Mouse (Mus musculus): Measurements from ENCODE around the gene Nbeal1. TPM values are rescaled to one million over a fixed set of nuclear protein-coding genes. Genes with fewer than 3 reads are reported as not detected.
A peak's percentile ranks its signal among the peaks of the same experiment; 100 is the strongest.
"Not testable (repeated sequence)": the region's sequence is repeated elsewhere in the genome, so short reads cannot be mapped to it uniquely, and the experiment has no call there.

Nbeal1 gene
- total RNA-seq (2021) (10 to 100 TPM; 51.9 to 73.4 TPM), polyA plus RNA-seq (2012; rRNA removed) (0.77 and 1.1 TPM in 2 replicates)
- long read RNA-seq, partial matches to known transcripts, result 5 of 6 reads
- long read RNA-seq, other reads (novel, unspliced or antisense), result 1 of 6 reads

DNA sequence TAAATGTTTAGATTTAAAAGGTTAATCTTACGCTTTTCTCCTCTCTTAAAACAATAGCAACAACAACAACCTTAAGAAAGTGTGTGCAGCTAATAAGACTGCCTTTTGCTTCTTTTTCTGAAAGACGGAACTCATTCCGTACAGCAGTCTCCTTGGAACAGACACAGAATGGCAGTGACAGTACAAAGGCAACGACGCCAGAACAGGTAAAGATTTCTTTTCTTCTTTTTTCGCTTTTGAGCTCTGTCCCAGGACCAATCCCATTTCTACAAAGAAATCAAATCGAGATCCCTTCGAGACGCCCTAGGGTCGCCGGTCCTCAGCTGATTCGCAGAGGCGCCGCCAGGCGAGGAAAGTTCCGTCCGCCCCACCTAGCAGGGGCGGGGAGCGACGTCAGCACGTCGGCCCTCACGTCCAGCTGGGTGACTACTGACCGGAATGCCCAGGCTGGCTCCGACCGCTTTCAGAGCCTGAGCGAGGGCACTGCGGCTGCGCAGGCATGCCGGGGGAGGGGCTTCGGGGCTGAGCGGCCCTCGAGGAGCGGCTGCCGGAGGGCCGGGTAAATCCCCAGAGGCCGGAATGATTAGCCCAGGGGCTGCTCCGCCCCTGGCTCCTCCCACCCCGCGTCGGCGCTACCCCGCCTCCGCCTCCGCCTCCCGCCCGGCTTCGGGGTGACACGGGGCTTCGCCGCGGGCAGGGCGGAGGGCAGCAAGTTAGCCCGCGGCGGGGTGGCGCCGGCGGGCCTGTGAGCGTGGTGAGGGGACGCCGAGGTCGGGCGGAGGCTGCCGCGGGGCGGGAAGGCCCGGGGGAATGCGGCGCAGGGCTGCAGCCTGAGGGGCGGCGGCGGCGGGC, at the start of gene Nbeal1:
Gene Nbeal1 (plus strand): TSS at position 668 of the 852 bp plus-strand sequence.
- peak; percentile 100 for DNase-seq

DNA sequence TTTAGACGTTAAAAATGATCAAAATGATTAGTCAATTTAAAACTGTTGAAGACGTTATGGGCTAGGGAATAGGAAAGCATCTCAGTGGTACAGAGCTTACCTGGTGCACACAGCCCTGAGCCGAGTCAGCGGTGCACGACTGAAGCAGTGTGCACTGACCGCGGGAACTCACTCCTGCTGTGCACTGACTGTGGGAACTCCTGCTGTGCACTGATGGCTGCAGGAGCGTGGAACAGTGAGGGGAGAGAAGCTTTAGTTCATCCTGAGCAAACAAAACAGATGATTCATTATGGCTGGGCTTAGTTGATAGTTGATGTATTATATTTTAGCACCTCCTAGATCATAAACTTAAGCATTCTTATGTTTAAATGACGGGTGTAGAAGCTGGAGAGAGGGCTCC, 43.1 kb upstream of the Nbeal1 start:
- DNase-seq, result no peak

DNA sequence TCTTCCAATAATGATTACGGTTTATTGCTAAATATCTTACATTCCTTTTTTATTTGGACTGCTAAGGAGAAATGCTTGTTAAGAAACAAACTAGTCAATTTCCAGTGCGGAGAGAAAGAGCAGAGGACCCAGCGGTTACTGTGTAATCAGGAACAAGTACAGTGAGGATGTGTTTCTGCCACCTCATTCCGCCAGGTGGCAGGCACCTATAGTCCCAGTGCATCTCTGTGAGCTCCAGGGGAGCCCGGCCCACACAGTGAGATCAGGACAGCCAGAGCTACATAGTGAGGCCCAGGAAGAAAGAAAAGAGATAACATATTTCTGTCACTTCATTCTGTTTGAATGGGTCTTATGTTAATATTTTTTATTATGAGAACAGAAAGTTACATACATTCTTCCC, 27.7 kb upstream of the Nbeal1 start:
- DNase-seq, result no peak

DNA sequence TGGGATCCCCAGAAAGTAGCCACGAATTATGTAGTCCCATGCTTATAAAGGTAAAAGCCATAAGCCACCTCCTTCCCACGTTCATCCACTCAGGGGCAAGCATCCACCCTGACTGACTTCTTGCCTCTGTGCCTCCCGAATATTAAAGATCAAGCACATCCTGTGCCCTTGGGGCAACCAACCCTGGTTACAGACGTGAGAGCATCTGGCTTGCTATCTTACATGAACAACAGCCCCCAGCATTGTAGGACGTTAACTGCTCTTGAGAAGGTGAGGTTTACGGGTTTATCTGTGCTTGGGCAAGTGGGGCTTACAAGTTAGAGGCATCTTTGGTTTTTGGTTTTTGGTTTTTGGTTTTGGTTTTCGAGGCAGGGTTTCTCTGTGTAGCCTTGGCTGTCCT, 23.7 kb upstream of the Nbeal1 start:
- no peak for DNase-seq

DNA sequence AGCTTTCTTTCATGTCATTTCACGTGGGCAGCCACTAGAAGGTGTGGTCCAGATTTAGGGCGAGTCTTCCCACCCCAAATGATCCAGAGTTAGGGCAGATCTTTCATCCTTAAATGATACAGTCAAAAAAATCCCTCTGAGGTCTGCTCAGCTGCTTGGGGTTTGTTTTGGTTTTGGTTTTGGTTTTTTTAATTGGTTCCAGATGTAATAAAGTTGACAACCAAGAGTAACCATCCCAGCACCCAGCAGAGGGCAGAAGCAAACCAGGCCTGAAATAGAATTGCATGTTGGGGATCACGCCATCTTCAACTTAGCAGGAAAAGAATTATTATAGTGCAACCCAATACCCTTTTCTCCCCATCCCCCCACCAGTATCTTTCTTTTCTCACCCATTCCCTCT, 22.0 kb upstream of the Nbeal1 start:
- DNase-seq, result peak; percentile 69

DNA sequence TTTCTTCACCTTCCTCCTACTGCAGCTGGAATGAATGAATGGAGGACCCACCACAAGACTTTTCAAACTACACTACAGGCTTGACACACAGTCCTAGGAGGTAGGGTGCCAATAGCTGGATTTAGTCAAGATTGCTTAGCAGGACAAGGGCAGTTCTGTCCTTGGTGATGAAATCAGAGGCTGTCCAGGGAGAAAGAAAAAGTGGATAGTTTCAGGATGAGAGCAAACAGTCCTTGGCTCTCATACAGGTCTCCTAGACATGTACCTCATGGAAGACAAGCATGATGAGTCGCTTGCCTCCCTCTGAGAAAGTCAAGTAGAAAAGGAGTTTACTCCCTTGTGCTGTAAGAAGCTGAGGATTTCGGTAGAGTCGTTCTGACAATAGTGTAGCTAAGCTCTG, 16.7 kb upstream of the Nbeal1 start:
- DNase-seq, result peak; percentile 43

DNA sequence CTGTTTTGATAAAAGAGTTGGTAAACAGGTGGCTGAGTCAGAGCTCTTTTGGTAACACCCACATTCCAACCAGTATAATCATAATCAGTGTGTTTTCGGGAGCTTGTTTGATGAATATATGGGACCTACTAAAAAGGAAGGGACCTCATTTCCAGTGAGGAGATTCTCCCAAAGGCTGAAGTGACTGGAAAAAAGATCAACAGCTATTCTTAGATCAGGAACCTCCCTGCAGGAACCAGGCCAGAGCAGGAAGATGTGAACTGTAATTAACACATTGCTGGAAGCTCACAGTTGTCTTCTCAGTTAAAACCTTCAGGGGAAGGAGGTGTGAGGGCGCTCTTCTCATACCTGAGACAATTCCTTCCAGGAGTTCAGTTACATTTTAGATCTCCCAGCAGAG, 10.8 kb upstream of the Nbeal1 start:
- no peak for DNase-seq

DNA sequence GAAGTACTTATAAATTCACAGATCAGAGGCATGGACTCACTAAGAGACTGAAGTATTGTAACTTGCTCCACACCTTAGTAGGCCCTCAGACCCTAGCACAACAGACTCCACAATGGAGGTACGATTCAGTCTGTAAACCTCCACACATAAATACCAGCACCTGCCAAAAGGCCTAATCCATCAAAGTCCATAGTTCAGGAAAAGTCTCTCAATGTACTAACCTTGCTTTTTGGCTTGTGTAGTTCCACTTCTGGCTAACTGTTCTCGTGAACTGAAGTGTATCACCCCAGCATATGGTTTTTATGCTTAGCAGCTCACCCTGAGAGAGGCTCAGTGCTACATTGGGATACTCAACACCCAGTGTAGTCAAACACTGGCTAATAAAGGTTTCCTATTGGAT, 10.1 kb upstream of the Nbeal1 start:
- DNase-seq, result no peak

DNA sequence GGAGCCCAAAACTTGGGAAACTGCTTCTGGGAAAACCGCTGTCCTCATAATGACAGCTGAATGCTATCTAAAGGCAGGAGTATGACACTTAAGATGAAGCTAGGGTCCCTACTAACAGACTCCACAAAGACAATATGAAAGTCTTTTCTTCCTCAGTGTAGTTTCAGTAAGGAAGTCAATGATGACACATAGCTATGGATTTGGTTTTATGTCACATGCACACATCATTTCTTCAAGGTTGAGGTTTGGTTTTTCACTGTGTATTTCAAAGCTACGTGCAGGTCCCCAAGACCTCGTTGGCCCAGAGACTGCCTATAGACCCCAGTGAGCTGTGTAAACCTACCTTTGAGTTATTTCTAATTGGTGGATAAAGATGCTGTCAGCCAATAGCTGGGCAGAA, 7.3 kb upstream of the Nbeal1 start:
- DNase-seq, result no peak

DNA sequence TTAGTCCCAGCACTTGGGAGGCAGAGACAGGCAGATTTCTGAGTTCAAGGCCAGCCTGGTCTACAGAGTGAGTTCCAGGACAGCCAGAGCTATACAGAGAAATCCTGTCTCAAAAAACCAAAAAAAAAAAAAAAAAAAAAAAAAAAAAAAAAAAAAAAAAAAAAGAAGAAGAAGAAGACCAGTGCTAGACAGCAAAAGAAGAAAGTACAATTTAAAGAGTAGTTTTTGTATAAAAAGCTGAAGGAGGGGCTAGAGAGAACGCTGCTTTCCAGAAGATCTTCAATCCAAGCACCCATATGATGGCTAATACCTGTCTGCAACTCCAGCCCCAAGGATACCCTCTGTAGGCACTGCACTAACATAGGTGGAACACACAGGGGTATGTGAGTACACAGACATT, 2.6 kb upstream of the Nbeal1 start:
- DNase-seq, result not testable (repeated sequence)

DNA sequence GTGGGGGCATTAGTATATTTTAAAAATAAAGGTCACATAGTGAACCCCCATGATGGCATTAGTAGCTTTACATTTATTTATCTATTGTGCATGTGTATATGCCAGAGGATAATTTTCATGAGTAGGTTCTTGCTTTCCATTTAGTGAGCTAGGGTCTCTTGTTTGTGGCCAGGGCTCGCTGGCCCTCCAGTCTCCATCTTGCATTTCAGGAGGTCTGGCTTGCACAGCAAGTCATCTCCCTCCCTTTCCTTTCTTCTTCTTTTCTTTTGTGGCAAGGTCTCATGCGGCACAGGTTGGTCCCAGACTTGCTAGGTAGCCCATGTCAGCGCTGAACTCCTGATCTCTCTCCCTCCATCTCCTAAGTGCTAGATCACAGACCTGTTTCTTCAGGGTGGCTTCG, 1.0 kb upstream of the Nbeal1 start:
- no peak for DNase-seq

DNA sequence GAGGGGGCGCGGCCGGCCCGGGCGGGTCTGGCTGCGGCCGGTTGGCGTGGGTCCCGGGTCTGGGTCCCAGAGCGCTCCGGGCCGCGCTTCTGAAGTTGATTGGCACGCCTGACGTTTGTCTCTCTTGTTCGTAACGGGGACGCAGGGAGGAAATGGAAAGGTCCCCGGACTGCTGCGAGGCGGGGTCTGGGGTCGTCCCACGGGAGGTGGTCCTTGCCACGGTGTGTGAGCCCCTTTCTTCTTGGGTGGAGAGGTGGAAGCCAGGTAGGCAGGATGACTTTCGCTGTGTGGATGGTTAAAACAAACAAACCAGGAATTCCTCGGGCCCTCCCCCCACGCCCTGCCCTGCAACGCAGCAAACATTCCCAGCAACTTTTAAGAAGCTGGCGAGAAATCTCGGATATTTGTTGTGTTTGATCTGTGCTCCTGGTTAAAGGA, 404 bp downstream of the Nbeal1 start:
- no peak for DNase-seq

DNA sequence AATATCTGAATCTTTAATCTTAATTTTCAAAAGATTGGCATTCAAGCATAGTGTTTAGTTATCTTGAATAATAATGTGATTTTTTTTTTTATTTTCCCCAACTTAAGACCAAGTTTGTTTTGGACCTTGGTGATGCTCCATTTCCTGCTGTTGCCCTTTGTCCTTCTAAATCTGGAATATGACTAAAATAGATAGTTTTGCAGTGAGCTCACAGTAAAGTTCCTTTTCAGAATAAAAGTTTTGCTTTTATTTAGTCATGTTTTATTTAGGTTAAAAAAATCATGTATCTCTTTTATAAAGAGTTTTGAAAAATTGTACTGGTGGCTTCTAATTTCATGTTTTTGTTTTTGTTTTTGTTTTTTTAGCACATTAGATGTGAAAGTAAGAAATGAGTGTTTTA, 8.1 kb downstream of the Nbeal1 start:
- DNase-seq, result no peak

DNA sequence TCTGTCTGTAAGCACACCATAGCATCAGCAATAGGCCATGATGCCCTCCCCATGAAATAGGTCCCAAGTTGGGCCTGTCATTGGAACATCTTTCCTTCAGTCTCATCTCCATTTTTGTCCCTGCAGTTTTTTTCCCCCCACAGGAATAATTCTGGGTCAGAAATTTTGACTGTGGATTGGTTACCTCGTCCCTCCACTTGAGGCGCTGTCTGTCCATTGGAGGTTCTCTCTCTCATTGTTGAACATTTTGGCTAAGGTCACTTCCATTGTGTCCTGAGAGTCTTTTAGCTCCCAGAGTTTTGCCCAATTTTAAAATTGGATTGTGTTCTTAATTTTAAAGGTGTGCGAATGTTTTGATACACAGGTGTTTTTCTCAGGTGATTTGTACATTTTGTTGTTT, 16.4 kb downstream of the Nbeal1 start:
- DNase-seq, result no peak

DNA sequence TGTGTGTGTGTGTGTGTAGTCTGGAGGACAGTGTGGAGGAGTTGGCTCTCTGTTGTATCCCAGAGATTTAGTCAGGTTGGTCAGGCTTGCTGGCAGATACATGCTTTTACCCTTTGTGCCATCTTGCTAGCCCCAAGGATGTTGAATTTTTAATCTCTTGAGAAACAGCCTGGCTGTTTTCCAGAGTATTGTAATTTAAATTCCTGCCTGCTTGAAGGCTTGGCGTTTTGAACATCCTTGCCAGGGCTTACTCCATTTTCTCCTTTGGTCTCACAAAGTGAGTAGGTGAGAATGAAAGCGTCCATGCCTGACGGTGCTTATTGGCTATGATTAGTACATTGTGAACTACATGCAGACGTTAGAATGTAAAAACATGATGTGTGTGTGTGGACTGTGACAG, 18.6 kb downstream of the Nbeal1 start:
- DNase-seq, result no peak

DNA sequence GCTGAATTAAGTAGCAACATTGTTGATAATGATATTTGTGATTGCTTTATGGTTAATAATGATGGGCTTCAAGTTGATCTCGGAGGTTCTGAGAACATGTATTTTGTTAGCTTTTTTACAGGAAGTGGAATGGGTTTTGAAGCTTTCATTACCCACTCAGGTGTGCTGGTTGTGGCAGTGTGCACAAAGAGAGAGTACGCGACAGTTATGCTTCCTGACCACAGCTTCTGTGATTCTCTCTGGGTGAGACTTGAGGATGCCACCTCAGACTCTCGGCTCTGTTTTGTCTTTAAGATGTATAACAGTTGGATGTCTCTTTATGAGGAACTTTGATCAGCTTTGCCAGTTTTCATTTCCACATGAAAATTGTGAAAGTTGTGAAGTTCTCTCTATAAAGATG, 55.9 kb downstream of the Nbeal1 start:
- no peak for DNase-seq

DNA sequence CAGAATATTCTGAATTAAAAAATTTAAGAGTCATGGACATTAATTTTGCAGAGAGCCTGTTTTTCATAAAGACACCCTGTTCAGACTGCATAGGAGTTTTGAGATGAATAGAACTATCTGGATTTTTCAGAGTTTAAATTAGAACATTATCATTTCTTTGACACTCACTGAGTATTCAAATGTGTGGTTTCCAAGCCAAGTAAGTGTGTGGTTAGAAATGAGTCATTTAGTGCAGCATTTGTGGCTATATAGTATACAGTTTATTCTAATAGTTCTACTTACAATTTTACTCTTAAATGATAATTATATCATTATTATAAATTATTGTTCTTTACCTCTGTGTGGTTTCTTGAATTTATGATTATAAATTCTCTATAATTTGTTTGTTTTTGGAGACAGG, 60.0 kb downstream of the Nbeal1 start:
- DNase-seq, result no peak

DNA sequence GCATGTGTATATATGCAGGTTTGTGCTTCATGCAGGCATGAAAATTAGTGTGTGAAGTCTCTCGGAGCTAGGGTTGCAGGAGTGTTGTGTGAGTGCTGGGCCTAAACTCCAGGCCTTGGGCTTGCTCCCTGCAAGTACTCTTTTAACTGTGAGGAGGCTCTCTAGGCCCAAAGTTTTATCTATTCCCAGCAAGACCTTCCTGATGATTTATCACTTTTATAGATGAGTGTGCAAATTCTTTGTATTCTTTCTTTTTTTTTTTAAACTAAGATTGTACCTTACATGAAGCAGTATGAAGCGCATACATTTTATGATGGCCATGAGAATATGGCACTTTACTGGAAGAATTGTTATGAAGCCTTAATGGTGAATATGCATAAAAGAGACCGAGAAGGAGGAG, 87.7 kb downstream of the Nbeal1 start:
- no peak for DNase-seq

DNA sequence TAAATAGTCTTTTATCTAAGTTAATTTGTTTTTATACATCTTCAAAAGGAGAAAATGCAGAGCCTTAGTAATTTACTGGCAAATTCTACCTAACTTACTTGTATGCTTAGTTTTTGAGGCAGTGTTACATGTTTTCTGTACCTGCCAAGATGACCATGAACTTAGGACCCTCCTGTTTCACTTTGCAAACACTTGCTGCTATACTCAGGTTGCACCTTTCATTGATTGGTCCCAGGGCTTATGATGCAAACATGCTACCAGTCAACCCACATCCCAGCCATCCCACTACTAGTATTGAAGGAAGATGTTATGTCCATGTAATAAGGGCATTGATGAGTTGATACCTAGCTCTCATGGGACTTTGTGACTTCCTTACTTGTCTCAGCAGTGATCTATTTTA, 88.9 kb downstream of the Nbeal1 start:
- no peak for DNase-seq

DNA sequence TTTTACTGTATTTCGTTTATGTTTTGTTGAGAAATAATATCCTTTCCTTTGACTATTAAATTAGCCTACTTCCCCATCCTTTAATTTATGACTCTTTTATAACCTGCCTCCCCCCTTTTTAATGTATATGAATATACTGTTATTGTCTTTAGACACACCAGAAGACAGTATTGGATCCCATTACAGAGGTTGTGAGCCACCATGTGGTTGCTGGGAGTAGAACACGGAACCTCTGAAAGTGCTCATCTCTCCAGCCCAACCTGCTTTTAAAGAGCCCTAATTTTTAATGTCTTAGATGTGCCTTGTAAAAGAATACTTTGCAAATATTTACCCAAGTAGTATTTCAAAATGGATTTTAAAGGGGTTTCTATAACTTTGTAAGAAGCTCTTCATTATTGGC, 92.1 kb downstream of the Nbeal1 start:
- DNase-seq, result no peak

DNA sequence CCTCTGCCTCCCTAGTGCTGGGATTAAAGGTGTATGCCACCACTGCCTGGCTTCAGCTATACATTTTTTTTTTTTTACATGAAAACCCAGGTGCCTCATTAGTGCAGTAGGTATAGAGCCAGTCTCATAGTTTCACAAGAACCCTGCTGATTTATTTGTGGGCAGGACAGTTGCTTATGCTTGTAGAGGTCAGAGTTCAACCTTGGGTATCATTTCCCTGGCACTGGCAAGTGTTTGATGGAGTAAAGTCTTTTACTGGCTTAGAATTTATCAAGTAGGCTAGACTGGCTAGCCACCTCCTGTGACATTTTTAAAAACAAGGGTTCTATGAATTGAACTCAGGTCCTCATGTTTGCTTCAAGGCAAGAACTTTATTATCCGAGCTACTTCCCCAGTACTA, 113.5 kb downstream of the Nbeal1 start:
- no peak for DNase-seq

DNA sequence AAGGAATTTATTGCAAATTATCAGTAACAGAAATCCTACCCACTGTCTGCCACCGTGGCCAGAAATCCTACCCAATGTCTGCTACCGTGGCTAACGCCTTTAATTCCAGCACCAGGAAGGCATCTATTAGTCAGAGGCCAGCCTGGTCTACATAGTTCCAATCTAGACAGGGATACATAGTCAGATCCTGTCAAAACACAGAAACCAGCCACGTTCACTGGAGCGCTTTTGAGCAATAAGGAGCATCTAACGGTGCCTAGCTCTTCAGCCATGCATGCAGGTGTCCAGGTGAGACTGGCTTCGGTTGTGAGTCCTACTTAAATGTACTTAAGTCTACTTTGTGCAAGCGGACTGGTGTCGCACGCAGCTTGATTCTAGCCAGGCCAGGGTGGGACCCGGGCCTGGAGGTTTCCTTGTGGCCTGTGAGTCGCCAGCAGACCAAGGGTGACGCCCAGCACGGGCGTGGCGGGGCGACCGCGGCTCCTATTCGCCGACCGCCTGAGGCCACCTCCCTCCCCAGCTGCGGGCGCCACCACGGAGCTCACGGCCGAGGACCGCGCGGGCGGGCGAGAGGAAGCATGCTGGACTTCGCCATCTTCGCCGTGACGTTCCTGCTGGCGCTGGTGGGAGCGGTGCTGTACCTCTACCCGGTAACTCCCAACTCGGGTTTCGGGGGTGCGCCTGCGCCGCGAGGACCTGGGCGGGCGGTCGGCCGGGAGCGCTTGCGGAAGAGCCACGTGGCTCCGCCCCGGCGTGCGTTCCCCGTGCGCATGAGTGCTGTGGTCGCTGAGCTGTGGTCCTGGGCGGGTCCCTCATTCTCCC, 162.6 kb downstream of the Nbeal1 start, which contains the start of gene Cyp20a1:
Gene Cyp20a1 (plus strand): TSS at position 516 of the 822 bp plus-strand sequence.
- peak; percentile 96 for DNase-seq
